Mouse (Mus musculus): ENCODE measurements at regions not wholly inside any gene's neighbourhood (a gene's known extent, or its start where the extent isn't known, plus 50 kb on each side); places are given as distances from the start of the nearest gene placed in this dataset.

DNA sequence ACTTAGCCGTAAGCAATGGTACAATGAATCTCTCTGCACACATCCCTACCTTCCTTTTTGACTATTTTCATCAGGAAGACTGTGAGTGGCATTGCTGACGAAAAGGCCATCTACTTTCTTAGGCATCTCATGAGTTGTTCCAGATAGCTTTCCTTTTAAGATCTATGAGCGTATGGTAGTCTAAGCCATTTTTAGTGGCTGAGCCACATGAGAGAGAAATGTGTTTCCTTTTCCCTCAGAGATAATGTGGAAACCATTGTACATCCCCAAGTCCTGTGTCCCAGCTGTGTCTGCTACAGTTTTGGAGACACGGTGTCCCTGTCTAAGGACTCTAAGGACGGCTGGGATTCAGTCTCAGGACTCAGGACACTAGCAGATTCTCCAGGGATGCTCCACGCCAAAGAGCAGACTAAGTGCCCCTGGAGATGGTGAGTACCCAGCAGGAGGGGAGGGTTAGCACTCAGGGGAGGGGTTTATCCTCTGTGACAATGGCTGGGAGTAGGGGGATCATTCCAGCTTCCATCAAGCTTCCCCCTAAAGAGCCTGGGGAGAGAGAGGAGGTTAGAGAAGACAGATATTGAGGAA is 199.0 kb downstream of the Cdca7 start:
- DNase-seq (ENCODE audit: low spot score): no peak

DNA sequence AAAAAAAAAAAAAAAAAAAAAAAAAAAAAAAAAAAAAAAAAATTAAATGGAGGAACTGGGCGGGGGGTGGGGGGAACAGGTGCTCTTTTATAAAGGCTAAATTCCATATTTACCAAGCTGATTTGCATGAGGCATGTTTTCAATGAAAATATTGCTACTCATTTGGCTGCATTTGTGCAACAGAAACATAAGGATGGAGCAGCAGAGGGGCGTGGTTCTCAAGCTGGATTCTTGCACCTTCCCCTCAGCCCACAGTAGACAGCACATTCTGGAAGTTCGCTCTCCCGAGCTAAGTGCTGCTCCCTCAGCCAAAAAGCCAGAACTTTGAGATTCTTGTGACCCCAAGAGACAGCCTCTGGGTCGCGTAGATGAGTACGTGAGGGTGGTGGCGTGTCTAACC is 201.8 kb downstream of the Cdca7 start:
- no peak for DNase-seq (ENCODE audit: low spot score)

DNA sequence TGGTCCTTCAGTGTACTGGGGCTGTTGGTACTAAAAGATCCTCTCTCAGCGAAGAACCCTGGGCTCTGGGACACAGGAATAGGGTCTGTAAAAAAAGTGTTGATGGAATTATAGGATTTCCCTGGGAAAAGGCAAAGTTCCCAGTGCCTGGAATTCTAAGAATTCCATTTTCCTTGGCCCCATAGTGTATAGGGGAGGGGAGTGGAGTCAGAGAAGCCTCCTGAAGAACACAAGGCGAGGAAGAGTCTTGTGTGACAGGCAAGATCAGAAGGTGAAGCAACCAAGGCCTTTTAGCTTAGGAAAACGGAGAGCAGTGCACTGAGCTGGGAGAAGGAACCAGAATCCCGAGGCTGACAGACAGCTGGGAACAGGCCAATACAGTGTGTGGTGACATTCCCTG is 212.1 kb downstream of the Cdca7 start:
- no peak for DNase-seq (ENCODE audit: low spot score)

GRCm38 (mm10) chr2:72701081-72701480 is 225.1 kb downstream of the Cdca7 start:
- no peak for DNase-seq (ENCODE audit: low spot score)

GRCm38 (mm10) chr2:72703238-72703637 is 227.3 kb downstream of the Cdca7 start:
- DNase-seq (ENCODE audit: low spot score): no peak

DNA sequence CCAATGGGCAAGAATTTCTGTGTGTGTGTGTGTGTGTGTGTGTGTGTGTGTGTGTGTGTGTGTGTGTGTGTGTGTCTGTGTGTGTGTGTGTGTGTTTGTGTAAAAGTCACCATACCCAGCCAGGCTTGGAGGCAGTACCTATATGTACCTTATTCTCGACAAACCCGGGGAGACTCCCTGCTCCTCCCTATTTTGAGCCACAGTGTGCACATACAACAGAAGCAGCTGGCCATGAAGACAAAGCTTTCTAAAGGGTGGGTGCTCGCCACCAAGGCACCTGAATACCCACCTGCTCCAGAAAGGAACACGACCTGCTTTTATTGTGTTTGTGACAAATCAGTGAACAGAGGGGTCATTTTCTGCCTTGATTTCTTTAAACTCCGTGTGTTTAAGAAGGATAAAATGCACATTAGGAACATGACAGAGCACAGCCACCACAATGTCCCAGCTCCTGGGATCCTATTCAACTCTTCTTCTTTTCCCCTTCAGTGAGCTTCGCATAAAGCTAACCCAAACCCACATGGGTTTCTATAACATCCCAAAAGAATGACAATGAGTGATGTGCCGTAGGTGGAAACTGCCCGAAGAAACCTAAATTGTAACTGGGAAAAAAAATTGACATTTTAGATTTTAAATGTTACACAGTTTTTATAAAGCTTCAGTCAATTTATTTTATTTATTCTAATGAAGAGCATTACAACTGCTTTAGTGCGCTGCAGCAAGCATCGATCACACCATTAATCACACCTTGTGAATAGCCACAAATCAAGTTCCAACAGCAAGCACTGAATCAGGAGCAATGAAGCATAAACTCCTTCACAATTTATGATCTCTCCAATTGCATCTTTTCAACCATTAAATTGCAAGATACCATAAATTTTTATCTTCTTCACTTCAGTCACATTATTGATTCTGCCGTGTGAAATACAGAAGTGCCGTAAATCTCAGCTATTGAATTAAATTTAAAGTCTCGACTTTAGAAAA is 232.0 kb downstream of the Cdca7 start:
- DNase-seq (ENCODE audit: low spot score): no peak

GRCm38 (mm10) chr2:72716931-72717330 is 241.0 kb downstream of the Cdca7 start:
- no peak for DNase-seq (ENCODE audit: low spot score)

DNA sequence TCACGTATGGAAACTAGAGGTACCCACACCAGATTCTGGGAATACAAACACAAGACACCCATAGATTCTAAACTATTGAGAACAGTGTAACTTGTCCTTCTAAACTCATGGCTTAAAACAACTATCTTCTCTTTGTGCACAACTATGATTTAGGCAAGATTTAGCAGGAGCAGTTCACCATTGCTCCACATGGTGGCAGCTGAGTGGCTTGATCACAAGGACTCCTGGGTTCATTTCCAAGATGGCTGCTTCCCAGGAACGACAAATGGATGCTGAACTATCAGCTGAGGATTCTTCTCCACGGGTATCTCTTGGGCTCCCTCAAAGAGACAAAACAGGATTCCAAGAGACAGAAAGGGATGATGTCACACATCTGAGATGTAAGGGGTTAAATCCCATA is 251.5 kb downstream of the Sp3 start:
- DNase-seq (ENCODE audit: low spot score): peak; percentile 89

- no peak for DNase-seq (ENCODE audit: low spot score)
These were observed 246.9 kb downstream of the Sp3 start for GRCm38 (mm10) chr2:72733371-72733770.

- no peak for DNase-seq (ENCODE audit: low spot score)
These were observed 245.2 kb downstream of the Sp3 start for GRCm38 (mm10) chr2:72735035-72735434.

- no peak for DNase-seq (ENCODE audit: low spot score)
These were observed 243.6 kb downstream of the Sp3 start for GRCm38 (mm10) chr2:72736685-72737084.

- DNase-seq (ENCODE audit: low spot score): no peak
These were observed 239.6 kb downstream of the Sp3 start for GRCm38 (mm10) chr2:72740391-72741361.

GRCm38 (mm10) chr2:72741746-72742145 is 238.5 kb downstream of the Sp3 start:
- no peak for DNase-seq (ENCODE audit: low spot score)

DNA sequence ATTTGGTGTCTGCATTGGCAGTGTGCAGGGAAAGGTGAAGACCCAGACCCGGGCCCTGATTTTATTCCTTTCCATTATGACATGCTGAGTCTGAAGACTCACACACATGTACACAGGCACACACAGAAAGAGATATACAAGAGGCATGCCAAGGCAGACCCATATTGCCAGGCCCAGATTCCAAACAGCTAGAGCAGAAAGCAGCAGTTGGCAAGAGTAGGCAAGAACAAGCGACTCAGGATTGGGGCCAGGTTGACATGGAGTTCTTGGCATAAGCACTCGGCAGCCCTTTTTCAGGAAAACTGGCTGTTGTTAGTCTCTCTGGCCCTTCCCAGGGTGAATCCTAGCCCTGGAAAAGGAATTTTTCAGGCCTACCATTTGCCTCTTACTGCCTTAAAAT is 236.6 kb downstream of the Sp3 start:
- DNase-seq (ENCODE audit: low spot score): peak; percentile 84

DNA sequence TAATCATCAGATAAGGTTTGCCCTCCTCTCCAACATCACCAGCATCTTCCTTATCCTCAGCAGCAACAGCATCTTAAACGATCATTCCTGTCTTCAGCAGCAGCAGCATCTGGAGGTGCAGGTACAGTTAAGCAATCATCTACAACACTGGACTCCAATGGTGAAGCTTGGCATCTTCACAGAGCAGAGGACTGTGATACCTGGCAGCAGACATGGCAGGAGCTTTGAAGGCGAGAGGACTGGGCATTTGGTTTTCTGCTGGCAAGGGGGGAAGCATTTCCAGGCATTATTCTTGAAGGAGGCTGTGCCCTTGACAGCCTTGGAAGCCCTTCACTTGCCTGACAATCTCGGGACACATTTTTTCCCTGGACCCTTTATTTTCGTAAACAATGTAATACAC is 235.3 kb downstream of the Sp3 start:
- DNase-seq (ENCODE audit: low spot score): no peak

GRCm38 (mm10) chr2:72746476-72747215 is 233.6 kb downstream of the Sp3 start:
- DNase-seq (ENCODE audit: low spot score): no peak

DNA sequence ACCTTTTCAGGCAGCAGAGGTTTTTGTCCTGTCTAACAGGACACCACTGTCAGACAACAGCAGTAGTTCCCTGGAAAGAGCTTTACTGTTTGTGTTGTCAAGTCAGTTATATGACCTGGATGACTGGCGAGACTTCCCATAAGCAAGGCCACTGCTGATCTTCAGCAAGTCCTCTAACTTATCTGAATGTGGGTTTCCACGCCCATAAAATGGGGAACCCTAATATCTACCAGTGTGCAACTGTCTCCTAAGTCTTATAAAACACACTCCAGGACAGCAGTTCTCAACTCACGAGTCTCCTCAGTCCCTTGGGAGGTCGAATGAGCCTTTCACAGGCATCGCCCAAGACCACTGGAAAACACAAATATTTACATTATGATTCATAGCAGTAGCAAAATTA is 232.9 kb downstream of the Sp3 start:
- DNase-seq (ENCODE audit: low spot score): no peak

DNA sequence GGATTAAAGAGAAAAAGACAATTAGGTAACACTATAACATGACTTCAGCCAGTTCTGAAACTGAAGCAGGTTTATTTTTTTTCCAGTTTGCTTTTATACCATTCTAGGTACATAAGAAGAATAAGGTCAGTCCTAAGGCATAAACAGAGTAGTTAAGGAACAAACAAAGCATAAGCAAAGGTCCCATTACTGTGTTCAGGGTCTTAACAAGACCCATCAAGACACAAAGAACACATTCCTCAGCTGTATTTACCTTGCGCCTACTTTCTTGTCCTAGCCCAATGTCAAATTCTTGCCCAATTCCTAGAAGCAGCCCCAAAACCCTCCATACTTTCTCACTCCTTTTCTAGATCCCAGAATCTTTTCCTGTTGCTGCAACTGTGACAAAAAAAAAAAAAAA is 230.8 kb downstream of the Sp3 start:
- no peak for DNase-seq (ENCODE audit: low spot score)

DNA sequence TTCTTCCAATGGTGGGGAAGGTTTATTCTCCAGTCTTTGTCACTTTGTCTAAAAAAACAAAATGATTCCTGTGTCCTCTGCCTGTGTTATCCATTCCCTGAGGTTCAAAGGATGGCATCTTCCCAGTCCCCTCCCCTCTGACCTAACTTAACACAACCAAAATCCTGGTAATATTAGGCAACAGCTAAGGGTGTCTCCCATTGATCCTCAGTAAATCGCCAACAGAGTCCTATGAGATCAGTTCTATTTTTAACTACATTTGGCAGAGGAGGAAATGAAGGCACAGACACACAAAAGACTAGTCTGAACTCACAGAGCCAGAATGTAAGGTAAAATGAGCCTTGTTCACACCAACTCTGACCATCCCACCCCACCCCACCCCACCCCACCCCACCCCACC is 228.8 kb downstream of the Sp3 start:
- DNase-seq (ENCODE audit: low spot score): peak; percentile 56

DNA sequence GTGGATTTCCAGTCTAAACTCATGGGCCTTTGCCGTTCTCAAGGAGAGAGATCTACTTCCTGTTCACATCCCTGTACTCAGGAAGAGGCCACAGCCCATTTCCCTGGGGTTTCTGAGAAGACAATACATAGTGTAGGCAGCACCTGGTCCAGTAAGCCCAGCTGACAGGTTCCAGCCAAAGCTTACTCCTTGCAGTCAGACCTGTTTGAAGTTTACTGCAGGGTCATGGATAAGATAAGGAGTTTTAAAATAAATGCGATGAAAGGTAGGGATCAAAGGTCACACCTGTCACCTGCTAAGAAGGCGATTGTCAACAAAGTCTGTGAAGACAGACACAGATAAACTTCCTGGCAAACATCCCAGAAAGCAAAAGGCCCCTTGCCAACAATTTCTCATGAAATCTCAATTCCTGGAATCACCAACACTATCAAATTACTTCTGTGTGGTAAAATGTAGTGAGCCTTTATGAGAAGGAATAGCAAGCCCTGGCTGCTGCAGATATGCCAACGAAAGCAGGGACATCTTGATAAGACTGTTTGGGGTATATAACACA is 227.5 kb downstream of the Sp3 start:
- DNase-seq (ENCODE audit: low spot score): peak; percentile 21

Measured in adipocyte (in vitro differentiated cells).